Mouse (Mus musculus): Measurements from ENCODE around the gene Lmod3. TPM values are rescaled to one million over a fixed set of nuclear protein-coding genes. Genes with fewer than 3 reads are reported as not detected.

Lmod3 gene
- polyA plus RNA-seq (2016; fragmentation: Nextera tagmentation; extraction: Ambion mirVana), result not detected in 2 replicates

DNA sequence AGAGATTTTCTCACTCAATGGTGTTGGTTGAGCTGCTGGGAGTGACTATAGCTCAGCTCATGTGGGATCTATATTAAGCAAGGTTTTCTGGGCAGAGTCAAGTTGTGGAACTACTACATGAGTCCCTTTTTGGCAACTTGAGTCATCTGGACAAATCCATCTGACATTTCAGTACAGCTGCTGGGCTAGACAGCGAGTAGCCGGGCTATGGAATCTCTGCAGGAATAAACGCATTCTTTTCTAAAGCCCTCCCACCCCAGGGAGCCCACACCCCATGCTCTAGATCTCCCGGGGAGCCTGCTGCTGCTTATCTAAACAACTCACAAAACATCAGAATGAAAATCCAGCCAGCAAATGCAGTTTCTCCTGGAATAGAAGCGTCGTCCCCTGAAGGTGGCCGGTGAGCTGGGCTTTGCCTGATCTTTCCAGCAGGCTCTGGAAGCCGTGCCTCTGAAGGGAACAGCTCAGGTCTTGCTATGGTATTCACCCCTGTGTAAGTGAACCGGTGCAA lies at the start of gene Lmod3:
TSS of gene Lmod3 (minus strand) at position 49 of the 511 bp plus-strand sequence.
- Histone ChIP-seq H3K27ac (replicated peaks) (no peak within 1 kb of the TSS), H3K27me3 (replicated peaks; ENCODE audit: low read depth, poor library complexity, severe bottlenecking) (no peaks in the 10 kb centered on the region), H3K4me1 (0 out of 2 replicates have a peak, but pooled peaks cover 8% of the 10 kb centered on the region), H3K9me3 (no peaks in the 10 kb centered on the region), H3K36me3 (replicated peaks) (no peaks in the 10 kb centered on the region), H3K4me3 (no peak within 1 kb of the TSS)
- DNase-seq (ENCODE audit: low spot score), result no peak
- 35% methylated on average over 9 of the region's 9 CpGs for WGBS

DNA sequence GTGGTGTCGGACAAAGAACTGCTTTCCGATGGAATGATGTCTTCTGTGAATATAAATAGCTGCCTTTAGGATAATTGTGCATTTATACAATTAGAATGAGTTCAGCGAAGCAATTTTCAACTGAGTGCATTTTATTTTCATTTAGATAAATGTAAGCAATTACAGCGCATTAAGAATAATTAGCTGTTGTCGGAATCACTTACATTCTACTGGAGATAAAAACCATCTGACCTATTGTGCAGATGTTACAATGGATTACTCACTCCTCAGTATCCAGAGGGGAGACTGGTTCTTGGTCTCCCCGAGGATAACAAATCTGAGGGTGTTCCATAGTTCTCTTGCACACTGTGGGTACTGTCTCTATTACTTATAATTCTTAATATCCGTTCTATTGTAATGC lies 49.7 kb upstream of the Lmod3 start:
- Histone ChIP-seq H3K27ac (replicated peaks) (no peak overlapping the region), H3K9me3 (no peaks in the 10 kb centered on the region), H3K4me1 (peaks cover 12% of the 10 kb centered on the region), H3K4me3 (no peak overlapping the region), H3K36me3 (replicated peaks) (peaks cover 60% of the 10 kb centered on the region), H3K27me3 (replicated peaks; ENCODE audit: low read depth, poor library complexity, severe bottlenecking) (peaks cover 7% of the 10 kb centered on the region; the same call in 1 of the 2 replicates)
- WGBS, result 74% methylated on average over 7 of the region's 7 CpGs
- no peak for DNase-seq (ENCODE audit: low spot score)

DNA sequence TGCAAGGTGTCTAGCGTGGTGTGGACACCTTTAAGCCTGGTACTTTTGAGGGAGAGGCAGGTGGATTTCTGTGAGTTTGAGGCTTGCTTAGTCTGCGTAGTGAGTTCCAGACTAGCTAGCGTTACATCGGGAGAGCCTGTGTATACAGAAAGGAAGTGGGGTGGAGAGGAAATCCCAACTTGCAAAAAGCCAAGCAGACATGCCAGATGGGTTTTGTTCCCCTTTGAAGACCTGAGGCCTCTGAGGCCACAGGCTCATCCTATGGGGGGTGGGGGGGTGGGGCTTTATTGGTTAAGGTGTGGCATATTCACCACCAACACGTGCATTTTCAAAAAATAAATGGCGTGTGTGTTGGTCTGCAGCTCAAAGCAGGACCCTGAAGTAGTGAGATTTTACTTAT lies 48.1 kb upstream of the Lmod3 start:
- peaks cover 6% of the 10 kb centered on the region for H3K4me1 ChIP-seq
- H3K4me3 ChIP-seq, result no peak overlapping the region
- H3K27me3 ChIP-seq (replicated peaks; ENCODE audit: low read depth, poor library complexity, severe bottlenecking), result peaks cover 7% of the 10 kb centered on the region; the same call in 1 of the 2 replicates
- 92% methylated on average over 6 of the region's 6 CpGs for WGBS
- no peaks in the 10 kb centered on the region for H3K9me3 ChIP-seq
- no peak for DNase-seq (ENCODE audit: low spot score)
- peaks cover 65% of the 10 kb centered on the region for H3K36me3 ChIP-seq (replicated peaks)
- no peak overlapping the region for H3K27ac ChIP-seq (replicated peaks)

DNA sequence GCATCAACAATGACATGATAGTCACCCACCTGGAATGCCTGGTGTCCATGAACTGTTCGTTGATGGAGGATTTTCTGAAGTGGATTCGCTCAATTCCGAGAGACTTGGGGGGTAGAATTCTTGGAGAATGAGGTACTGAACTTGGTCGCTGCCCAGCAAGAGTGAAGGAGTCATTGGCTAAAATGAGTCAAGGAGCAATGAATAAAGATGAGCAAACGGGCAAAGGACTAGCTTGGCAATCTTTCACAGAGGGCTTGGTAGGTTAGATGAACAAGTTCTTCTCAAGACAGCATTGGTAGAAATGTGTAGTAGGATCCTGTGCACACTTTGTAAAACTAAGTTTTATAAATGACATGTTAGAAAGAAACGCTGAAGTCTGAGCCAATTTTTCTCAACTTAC lies 47.6 kb upstream of the Lmod3 start:
- DNase-seq (ENCODE audit: low spot score), result no peak
- peaks cover 67% of the 10 kb centered on the region for H3K36me3 ChIP-seq (replicated peaks)
- WGBS, result 92% methylated on average over 6 of the region's 6 CpGs

DNA sequence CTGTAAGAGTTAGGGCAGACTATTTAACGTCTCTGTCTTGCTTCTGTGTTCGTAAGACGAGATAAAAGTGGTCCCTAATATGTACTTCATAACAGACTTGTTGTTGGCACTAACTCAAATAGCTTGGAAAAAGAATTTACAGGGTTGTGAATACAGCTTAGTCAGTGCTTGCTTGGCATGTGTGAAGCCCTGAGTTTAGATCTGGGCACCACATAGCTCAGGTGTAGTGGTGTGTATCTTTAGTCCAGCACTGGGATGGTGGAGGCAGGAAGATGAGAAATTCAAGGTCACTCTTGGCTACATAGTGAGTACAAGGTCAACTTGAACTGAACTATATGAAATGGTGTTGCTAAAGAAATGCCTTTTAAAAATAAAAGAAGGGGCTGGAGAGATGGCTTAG lies 44.6 kb upstream of the Lmod3 start:
- Histone ChIP-seq H3K36me3 (replicated peaks) (peaks cover 75% of the 10 kb centered on the region), H3K27me3 (replicated peaks; ENCODE audit: low read depth, poor library complexity, severe bottlenecking) (no peaks in the 10 kb centered on the region; the same call in 1 of the 2 replicates), H3K9me3 (no peaks in the 10 kb centered on the region), H3K27ac (replicated peaks) (no peak overlapping the region), H3K4me1 (peaks cover 7% of the 10 kb centered on the region; the same call in 1 of the 2 replicates), H3K4me3 (no peak overlapping the region)
- no peak for DNase-seq (ENCODE audit: low spot score)
- WGBS, result 93% methylated on average over 3 of the region's 3 CpGs

More for the DNA sequence above, 47.6 kb upstream of the Lmod3 start:
- no peaks in the 10 kb centered on the region for H3K9me3 ChIP-seq
- H3K4me1 ChIP-seq, result peaks cover 6% of the 10 kb centered on the region
- H3K27me3 ChIP-seq (replicated peaks; ENCODE audit: low read depth, poor library complexity, severe bottlenecking), result peaks cover 6% of the 10 kb centered on the region; the same call in 1 of the 2 replicates
- H3K4me3 ChIP-seq, result no peak overlapping the region
- no peak overlapping the region for H3K27ac ChIP-seq (replicated peaks)

DNA sequence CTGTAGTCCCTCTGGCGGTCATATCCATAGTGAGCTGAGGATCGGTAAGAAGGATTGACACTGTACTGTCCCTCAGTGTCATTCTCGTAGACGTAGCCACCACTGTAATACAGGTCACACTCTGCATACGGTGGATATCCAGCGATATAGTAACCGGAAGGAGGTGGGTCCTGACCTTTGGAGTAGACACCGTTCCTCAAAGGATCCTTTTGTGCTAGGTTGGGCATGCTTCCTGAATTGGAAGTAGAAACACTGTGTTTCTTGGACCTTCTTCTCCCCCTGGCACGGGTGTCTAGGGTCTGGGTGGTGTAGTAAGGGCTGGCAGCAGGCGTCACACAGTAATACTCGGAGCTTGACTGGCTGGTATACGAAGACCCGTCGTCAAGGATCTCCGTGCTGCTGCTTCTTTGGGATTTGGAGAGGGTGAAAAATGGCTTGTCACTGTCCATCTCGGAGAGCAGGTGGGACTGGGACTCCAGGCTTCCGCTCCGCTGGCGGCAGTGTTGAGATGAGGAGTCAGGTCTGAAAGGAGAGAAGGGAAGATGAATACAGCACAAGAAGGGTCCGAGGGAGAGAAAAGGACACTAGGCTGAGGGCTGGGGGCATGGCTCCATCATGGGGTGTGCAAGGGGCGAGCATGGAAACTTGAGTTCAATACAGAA lies 43.4 kb upstream of the Lmod3 start:
- Histone ChIP-seq H3K4me3 (no peak overlapping the region), H3K4me1 (peaks cover 14% of the 10 kb centered on the region), H3K36me3 (replicated peaks) (peaks cover 86% of the 10 kb centered on the region), H3K27me3 (replicated peaks; ENCODE audit: low read depth, poor library complexity, severe bottlenecking) (no peaks in the 10 kb centered on the region; the same call in 1 of the 2 replicates), H3K27ac (replicated peaks) (no peak overlapping the region), H3K9me3 (no peaks in the 10 kb centered on the region)
- WGBS, result 95% methylated on average over 21 of the region's 21 CpGs
- no peak for DNase-seq (ENCODE audit: low spot score)

DNA sequence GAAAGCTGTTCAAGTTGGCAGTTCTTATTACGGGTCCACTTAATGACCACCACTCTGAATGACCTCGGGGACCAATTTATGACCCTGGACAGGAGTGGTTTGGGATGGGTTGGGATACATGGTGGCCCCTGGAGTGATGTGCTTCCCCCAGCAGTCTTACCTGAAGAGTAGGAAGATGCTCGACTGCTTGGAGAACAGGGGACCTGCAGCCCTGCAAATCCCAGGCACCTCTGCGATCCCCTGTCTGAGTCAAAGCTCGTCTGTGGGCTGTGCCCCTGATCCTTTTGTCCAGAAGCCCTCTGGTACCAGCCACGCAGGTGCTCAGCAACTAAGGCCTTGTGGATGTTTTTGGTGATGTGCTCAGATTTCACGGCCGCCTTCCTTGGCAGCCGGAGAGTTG lies 42.9 kb upstream of the Lmod3 start:
- Histone ChIP-seq H3K27me3 (replicated peaks; ENCODE audit: low read depth, poor library complexity, severe bottlenecking) (no peaks in the 10 kb centered on the region; the same call in 1 of the 2 replicates), H3K4me1 (peaks cover 16% of the 10 kb centered on the region), H3K4me3 (no peak overlapping the region), H3K36me3 (replicated peaks) (peaks cover 82% of the 10 kb centered on the region), H3K27ac (replicated peaks) (no peak overlapping the region), H3K9me3 (no peaks in the 10 kb centered on the region)
- no peak for DNase-seq (ENCODE audit: low spot score)
- WGBS, result 92% methylated on average over 9 of the region's 9 CpGs

DNA sequence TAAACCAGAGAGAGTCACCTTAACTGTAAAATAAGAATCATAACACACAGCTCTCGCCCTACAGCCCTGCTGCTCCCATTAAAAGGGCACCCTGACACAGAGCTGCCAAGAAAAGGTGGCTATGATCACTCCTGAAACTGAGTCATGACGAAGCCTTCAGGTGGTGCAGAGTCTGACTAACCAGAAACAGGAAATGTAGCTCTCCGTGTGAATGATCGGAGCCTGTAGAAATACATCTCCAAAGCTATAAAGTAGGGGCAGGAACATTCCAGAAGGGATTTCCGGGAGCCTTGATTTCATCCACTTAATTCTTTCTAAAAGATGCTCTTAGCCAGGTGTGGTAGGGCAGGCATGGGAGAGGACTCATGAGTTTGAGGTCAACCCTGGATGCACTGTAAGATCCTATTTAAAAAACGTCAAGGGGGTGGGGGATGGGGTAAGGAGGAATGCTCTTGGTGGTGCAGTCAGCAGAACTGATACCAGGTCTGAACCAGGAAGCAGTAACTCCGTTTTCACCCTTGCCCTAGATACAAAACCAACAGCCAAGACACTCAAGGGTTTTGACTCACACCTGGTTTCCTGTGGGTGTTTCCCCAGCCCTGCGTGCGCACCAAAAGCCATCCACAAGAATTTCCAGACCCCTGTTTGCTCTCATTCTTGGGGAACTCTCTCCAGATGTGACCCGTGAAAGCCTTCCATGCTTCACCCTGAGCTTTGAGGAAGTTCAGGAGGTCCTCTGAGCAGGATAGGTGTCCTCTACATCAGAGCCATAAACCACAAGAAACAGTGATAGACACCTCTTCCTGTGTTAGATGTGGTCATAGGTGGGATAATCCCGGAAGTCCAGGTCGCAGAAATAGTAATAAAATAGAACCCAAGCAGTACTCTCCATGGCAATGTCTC lies 41.4 kb upstream of the Lmod3 start:
- Histone ChIP-seq H3K4me3 (no peak overlapping the region), H3K27ac (replicated peaks) (no peak overlapping the region), H3K4me1 (peaks cover 22% of the 10 kb centered on the region), H3K27me3 (replicated peaks; ENCODE audit: low read depth, poor library complexity, severe bottlenecking) (no peaks in the 10 kb centered on the region; the same call in 1 of the 2 replicates), H3K36me3 (replicated peaks) (peaks cover 71% of the 10 kb centered on the region), H3K9me3 (no peaks in the 10 kb centered on the region)
- WGBS, result 89% methylated on average over 12 of the region's 12 CpGs
- no peak for DNase-seq (ENCODE audit: low spot score)

DNA sequence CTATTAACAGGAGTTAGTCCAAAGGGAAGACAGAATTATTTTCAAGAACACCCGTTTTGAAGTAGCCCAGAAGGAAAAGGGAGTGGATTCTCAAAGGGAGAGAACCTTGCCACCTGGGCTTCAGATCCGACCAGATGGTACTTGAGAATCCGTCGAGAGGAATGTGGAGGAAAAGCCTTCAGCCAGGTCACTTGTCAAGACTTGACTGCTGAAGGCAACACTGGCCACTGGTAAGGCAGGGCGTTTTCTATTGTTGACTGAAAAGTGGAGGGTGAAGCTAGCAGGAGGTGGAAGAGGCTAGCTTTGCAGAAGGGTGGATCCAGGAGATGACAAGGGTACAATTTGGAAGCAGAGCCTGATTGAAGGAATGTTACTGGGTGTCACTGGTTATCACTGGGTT lies 40.3 kb upstream of the Lmod3 start:
- Histone ChIP-seq H3K4me3 (no peak overlapping the region), H3K36me3 (replicated peaks) (peaks cover 72% of the 10 kb centered on the region), H3K9me3 (no peaks in the 10 kb centered on the region), H3K4me1 (peaks cover 29% of the 10 kb centered on the region), H3K27ac (replicated peaks) (no peak overlapping the region), H3K27me3 (replicated peaks; ENCODE audit: low read depth, poor library complexity, severe bottlenecking) (no peaks in the 10 kb centered on the region; the same call in 1 of the 2 replicates)
- DNase-seq (ENCODE audit: low spot score), result no peak
- 84% methylated on average over 5 of the region's 5 CpGs for WGBS

DNA sequence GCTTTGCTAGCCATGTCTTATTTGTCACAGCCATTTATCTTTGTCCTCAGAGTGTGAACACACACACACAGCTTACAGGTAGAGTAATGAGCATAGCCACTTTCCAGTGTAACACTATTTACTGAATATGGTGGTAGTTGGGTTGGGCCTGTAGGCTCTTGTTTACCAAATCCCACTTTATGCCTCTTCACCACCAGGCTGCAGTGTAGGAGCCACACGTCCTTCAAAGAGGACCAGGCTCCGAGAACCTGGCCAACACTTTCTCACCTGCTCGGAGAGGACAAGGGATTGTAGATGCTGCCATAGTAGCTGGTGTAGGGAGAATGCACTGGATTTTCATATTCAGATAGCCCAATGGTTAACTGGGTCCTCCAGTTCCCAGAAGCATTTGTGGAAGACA lies 39.5 kb upstream of the Lmod3 start:
- H3K27me3 ChIP-seq (replicated peaks; ENCODE audit: low read depth, poor library complexity, severe bottlenecking), result no peaks in the 10 kb centered on the region; the same call in 1 of the 2 replicates
- no peak overlapping the region for H3K4me3 ChIP-seq
- H3K4me1 ChIP-seq, result peaks cover 29% of the 10 kb centered on the region
- H3K36me3 ChIP-seq (replicated peaks), result peaks cover 72% of the 10 kb centered on the region
- no peak for DNase-seq (ENCODE audit: low spot score)
- 89% methylated on average over 3 of the region's 3 CpGs for WGBS
- H3K27ac ChIP-seq (replicated peaks), result no peak overlapping the region
- H3K9me3 ChIP-seq, result no peaks in the 10 kb centered on the region

DNA sequence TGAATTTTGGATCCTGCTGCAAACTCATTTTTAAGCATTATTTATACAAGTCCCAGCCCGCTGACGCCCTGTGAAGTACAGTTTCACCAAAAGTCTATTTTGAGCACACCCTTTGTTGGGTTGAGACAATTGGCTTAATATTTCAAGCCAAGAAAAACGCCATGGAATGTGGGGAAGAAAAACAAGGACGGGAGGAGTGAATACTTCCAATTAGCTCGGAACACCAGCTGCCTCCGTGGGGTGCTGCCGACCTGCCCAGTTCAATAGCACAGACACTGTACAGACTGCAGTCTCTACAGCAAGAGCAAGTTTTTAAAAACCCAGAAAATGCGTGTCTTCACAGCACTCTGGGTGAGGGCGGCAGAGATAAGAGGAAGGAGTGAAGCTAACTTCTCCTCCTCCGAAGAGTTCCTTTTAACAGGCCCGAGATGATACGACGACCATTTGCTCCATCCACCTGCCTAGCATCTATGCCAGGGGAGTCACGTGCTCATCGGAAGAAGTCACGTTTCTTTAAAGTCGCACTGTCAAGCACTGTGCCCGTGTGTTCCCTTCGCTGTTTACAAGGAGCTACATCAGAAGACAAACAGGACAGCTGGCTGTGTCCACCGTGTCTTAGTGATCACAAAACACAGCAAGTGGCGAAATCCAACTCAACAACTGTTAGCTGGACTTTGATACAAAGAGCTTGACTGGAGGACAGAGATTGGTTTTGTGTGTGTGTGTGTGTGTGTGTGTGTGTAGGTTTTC lies 38.8 kb upstream of the Lmod3 start:
- Histone ChIP-seq H3K36me3 (replicated peaks) (peaks cover 66% of the 10 kb centered on the region), H3K27me3 (replicated peaks; ENCODE audit: low read depth, poor library complexity, severe bottlenecking) (no peaks in the 10 kb centered on the region; the same call in 1 of the 2 replicates), H3K9me3 (no peaks in the 10 kb centered on the region), H3K27ac (replicated peaks) (no peak overlapping the region; the same call in 1 of the 2 replicates), H3K4me1 (peaks cover 29% of the 10 kb centered on the region), H3K4me3 (no peak overlapping the region)
- WGBS, result 76% methylated on average over 21 of the region's 21 CpGs
- no peak for DNase-seq (ENCODE audit: low spot score)

DNA sequence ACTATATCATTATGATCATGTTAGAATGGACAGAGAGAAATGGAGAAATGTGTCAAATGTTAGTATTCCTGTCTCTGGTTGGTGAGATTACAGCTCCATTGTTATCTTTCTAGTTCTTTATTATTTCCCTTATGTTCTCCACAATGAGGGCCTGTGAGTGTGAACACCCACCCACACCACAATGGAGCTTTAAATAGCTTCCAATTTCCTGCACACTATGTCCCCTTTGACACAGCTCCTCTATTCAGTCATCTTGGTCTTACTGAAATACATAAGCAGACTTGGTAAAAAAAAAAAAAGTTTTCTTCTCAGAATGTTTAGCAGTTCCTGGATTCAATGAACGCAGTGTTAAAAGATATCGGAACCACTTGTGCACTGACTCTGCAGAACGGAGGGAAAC lies 38.1 kb upstream of the Lmod3 start:
- H3K9me3 ChIP-seq, result no peaks in the 10 kb centered on the region
- no peak for DNase-seq (ENCODE audit: low spot score)
- no peak overlapping the region for H3K4me3 ChIP-seq
- H3K27me3 ChIP-seq (replicated peaks; ENCODE audit: low read depth, poor library complexity, severe bottlenecking), result no peaks in the 10 kb centered on the region; the same call in 1 of the 2 replicates
- peaks cover 59% of the 10 kb centered on the region for H3K36me3 ChIP-seq (replicated peaks)
- WGBS, result 72% methylated on average over 3 of the region's 3 CpGs
- peaks cover 29% of the 10 kb centered on the region for H3K4me1 ChIP-seq
- H3K27ac ChIP-seq (replicated peaks), result no peak overlapping the region

Measured in embryonic facial prominence, embryonic 10.5 days (tissue).